Mouse (Mus musculus) lung, postnatal 0 days (tissue): ENCODE measurements around the gene Slc11a2. TPM values are rescaled to one million over a fixed set of nuclear protein-coding genes. Genes with fewer than 3 reads are reported as not detected.
A peak's percentile ranks its signal among the peaks of the same experiment; 100 is the strongest.

Experiments used
- ATAC-seq: fragments of 200-750 bp; cut with Nextera tagmentation; 2 replicates; pipeline ENCODE4 v1.8.0; 2017; ENCODE audit warnings: moderate library complexity
- DNase-seq: peaks from one replicate; pipeline ENCODE4 v3.0.0-alpha.2; 2016; ENCODE audit warnings: low spot score
- H3K27ac ChIP-seq: fragments of 300-500 bp; sonication (generic); 2 replicates; pipeline ENCODE4 v1.5.1; 2014; ENCODE audit warnings: antibody characterized with exemption, mild to moderate bottlenecking, low read length, mixed read lengths
- H3K27me3 ChIP-seq: fragments of 300-500 bp; sonication (generic); replicated peaks from 2 replicates; pipeline ENCODE4 v1.6.1; 2014; ENCODE audit warnings: low read length, mixed read lengths; ENCODE audit not compliant: insufficient read depth
- H3K36me3 ChIP-seq: fragments of 300-500 bp; sonication (generic); 2 replicates; pipeline ENCODE4 v1.6.1; 2014; ENCODE audit warnings: low read length, mixed read lengths; ENCODE audit not compliant: insufficient read depth
- H3K4me1 ChIP-seq: fragments of 300-500 bp; sonication (generic); 2 replicates; pipeline ENCODE4 v1.6.1; 2014; ENCODE audit warnings: antibody characterized with exemption, low read depth, low read length, mixed read lengths; ENCODE audit not compliant: insufficient read depth
- H3K4me2 ChIP-seq: fragments of 300-500 bp; sonication (generic); replicated peaks from 2 replicates; pipeline ENCODE4 v1.6.1; 2014; ENCODE audit warnings: low read depth, mild to moderate bottlenecking, low read length, moderate library complexity, mixed read lengths
- H3K4me3 ChIP-seq: fragments of 300-500 bp; sonication (generic); 2 replicates; pipeline ENCODE4 v1.5.1; 2014; ENCODE audit warnings: low read depth, low read length
- H3K9ac ChIP-seq: fragments of 300-500 bp; sonication (generic); replicated peaks from 2 replicates; pipeline ENCODE4 v1.6.1; 2014; ENCODE audit warnings: low read depth, mild to moderate bottlenecking
- H3K9me3 ChIP-seq: fragments of 300-500 bp; sonication (generic); 2 replicates; pipeline ENCODE4 v1.6.1; 2016; ENCODE audit warnings: low read length, mixed read lengths
- CTCF ChIP-seq: IDR thresholded peaks from 2 replicates; pipeline ENCODE4 v1.5.1; 2016; ENCODE audit warnings: antibody characterized with exemption, mild to moderate bottlenecking
- EP300 ChIP-seq: IDR thresholded peaks from 2 replicates; pipeline ENCODE4 v1.6.1; 2016; ENCODE audit warnings: antibody characterized with exemption, mild to moderate bottlenecking, control low read depth
- WGBS: fragments of 180-500 bp; shearing (Covaris S2); extraction: QIAGEN DNeasy Blood & Tissue Kit; methylation state at CpG from one replicate; pipeline ENCODE4 v1.1.7; 2014; 5-methylcytosine and 5-hydroxymethylcytosine counted together
- polyA plus RNA-seq: library from polyadenylated mRNA; unstranded; fragments of >200 nt; fragmentation: Nextera tagmentation; extraction: Ambion mirVana; gene quantifications from 2 replicates; pipeline ENCODE4 v1.2.1, GENCODE M21; 2015

Gene Slc11a2
- polyA plus RNA-seq, 1 experiment from 2014 or later: 16.1 TPM

- TF ChIP-seq EP300: no peak
- no peak for TF ChIP-seq CTCF
- DNase-seq (no peak), ATAC-seq (no peak)
- Histone ChIP-seq H3K4me2 (no peak overlapping the region), H3K27me3 (no peaks in the 10 kb centered on the region), H3K36me3 (no peaks in the 10 kb centered on the region), H3K9ac (no peak overlapping the region), H3K9me3 (no peaks in the 10 kb centered on the region), H3K4me1 (peaks cover 10% of the 10 kb centered on the region; the same call in 1 of the 2 replicates), H3K4me3 (no peak overlapping the region), H3K27ac (no peak overlapping the region)
- WGBS: 60% methylated on average over 9 of the region's 9 CpGs
Observed at GRCm38 (mm10) chr15:100419901-100420745, 4.7 kb downstream of the Slc11a2 start.

- Histone ChIP-seq H3K4me3 (no peak overlapping the region), H3K27me3 (no peaks in the 10 kb centered on the region), H3K4me1 (peaks cover 10% of the 10 kb centered on the region; the same call in 1 of the 2 replicates), H3K27ac (no peak overlapping the region), H3K36me3 (no peaks in the 10 kb centered on the region), H3K9me3 (no peaks in the 10 kb centered on the region), H3K9ac (no peak overlapping the region), H3K4me2 (no peak overlapping the region)
- WGBS: 74% methylated on average over 8 of the region's 8 CpGs
- TF ChIP-seq CTCF (no peak), EP300 (no peak)
- no peak for DNase-seq
- ATAC-seq: no peak
Observed at GRCm38 (mm10) chr15:100419311-100419710, 5.6 kb downstream of the Slc11a2 start.

DNA sequence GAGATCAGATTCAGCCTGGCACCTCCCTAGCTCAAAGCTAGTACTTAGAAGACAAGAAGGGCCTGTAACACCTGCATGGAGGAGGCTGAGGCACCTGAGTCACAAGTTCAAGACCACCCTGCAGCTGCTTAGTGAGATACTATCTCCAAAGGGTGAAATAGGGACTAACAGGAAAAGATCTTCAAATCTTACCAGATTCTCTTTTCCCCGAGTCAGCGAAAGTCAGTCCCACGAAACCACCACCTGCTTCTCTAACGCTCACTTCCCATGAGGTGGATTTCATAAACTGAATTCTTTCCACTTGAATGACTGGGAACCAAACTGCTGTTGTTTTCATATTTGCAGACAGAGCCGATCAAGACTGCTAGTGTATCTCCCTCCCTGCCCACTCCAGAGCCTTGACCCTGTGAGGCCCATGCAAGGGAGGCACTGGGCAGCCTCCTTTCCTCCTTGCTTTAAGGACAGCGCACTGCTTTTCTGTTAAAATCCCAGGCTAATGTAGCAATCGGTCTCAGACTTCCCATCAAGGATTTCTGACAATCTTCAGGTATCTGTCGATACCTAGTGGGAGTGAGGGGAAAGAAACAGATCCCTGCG lies 6.9 kb downstream of the Slc11a2 start:
- Histone ChIP-seq H3K36me3 (no peaks in the 10 kb centered on the region), H3K4me1 (peaks cover 7% of the 10 kb centered on the region; the same call in 1 of the 2 replicates), H3K27me3 (no peaks in the 10 kb centered on the region), H3K27ac (no peak overlapping the region), H3K9ac (no peak overlapping the region), H3K9me3 (no peaks in the 10 kb centered on the region), H3K4me3 (no peak overlapping the region), H3K4me2 (no peak overlapping the region)
- TF ChIP-seq EP300 (no peak), CTCF (no peak)
- WGBS: 80% methylated on average over 9 of the region's 9 CpGs
- no peak for DNase-seq
- no peak for ATAC-seq

DNA sequence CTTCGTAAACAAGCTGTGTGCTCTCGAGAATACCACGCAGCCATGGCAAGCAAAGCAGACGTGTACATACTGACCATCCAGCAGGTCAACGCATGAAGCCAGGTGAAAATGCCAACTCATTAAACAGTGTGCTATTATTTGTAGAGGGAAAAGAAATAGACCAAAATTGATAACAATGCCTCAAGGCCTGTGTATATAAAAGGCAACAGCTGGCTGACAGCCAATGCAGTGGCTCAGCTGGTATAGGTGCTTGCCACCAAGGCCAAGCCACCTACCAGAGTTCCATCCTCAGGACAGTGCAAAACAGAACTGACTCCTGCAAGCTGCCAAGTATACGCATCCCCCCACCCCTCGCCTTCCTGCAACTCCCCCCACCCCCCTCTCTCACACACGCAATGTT lies 9.2 kb downstream of the Slc11a2 start:
- H3K9me3 ChIP-seq: no peaks in the 10 kb centered on the region
- DNase-seq (no peak), ATAC-seq (peak; percentile 21; the same call in 1 of the 2 replicates)
- no peak overlapping the region for H3K9ac ChIP-seq
- H3K4me3 ChIP-seq: no peak overlapping the region
- no peaks in the 10 kb centered on the region for H3K4me1 ChIP-seq
- no peaks in the 10 kb centered on the region for H3K36me3 ChIP-seq
- no peaks in the 10 kb centered on the region for H3K27me3 ChIP-seq
- WGBS: 65% methylated on average over 8 of the region's 8 CpGs
- no peak overlapping the region for H3K27ac ChIP-seq
- no peak for TF ChIP-seq EP300
- no peak for TF ChIP-seq CTCF
- no peak overlapping the region for H3K4me2 ChIP-seq

DNA sequence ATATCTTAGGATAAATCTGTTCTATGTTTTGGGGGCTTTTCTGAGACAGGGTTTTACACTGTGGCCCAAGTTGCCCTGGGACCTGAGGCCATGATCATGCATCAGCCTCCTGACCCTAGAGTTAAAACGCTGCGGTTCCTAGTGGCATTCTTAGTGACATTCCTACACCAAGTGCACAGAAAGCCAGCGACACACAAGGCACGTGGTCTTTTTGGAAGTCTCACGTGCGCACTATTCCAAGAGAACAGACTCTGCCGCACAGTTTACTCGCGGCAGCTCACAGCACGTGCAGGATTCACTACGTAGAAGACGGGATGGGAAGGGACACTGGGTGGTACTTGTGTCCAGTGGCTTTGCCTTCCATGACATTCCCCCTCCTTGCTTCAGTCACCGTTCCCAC lies 9.9 kb downstream of the Slc11a2 start:
- Histone ChIP-seq H3K4me2 (no peak overlapping the region), H3K4me1 (no peaks in the 10 kb centered on the region), H3K4me3 (no peak overlapping the region), H3K9ac (no peak overlapping the region), H3K27ac (no peak overlapping the region), H3K27me3 (no peaks in the 10 kb centered on the region), H3K9me3 (no peaks in the 10 kb centered on the region), H3K36me3 (no peaks in the 10 kb centered on the region)
- WGBS: 86% methylated on average over 13 of the region's 13 CpGs
- ATAC-seq (no peak), DNase-seq (no peak)
- TF ChIP-seq EP300 (no peak), CTCF (no peak)

DNA sequence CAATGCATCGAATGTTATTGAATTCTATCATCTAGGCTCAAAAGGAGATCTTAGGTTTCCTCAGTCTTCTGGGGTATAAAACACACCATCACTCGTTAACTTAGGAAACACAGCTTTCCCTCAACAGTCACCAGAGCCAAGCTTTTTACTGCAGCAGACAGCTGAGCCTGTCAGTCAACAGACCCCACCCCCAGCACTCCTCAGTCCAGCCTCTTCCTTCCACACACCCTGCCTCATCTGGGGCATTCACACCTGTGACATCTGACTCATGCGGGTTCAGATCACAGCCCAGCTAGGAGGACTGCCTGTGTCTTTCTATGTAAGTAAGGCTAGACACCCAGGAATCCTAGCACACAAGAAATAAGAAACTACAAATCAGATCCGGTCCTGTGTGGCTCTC lies 10.9 kb downstream of the Slc11a2 start:
- ATAC-seq: no peak
- Histone ChIP-seq H3K4me3 (no peak overlapping the region), H3K27ac (no peak overlapping the region), H3K36me3 (no peaks in the 10 kb centered on the region), H3K9me3 (no peaks in the 10 kb centered on the region), H3K4me2 (no peak overlapping the region), H3K4me1 (no peaks in the 10 kb centered on the region), H3K27me3 (no peaks in the 10 kb centered on the region), H3K9ac (no peak overlapping the region)
- 55% methylated on average over 4 of the region's 4 CpGs for WGBS
- DNase-seq: no peak
- no peak for TF ChIP-seq EP300
- no peak for TF ChIP-seq CTCF
